Mouse (Mus musculus) CH12F3 (cell line): ENCODE data around the gene Tmem266.

Source experiments
- in situ Hi-C: fragments of 300-500 bp; cut with MboI; formaldehyde crosslinking; loops from 2 replicates; pipeline ENCODE4 v1.14.3; 2020; ENCODE audit warnings: low sequenced_read_pairs

Tmem266 gene

GRCm38 (mm10) chr9:55326515-55327233 lies at the start of gene Tmem266, which contains the start of gene Nrg4:
Tmem266 (plus strand) TSS chr9:55326913.
Nrg4 (minus strand) TSS chr9:55326844.
- in situ Hi-C loops: no loop called here

DNA sequence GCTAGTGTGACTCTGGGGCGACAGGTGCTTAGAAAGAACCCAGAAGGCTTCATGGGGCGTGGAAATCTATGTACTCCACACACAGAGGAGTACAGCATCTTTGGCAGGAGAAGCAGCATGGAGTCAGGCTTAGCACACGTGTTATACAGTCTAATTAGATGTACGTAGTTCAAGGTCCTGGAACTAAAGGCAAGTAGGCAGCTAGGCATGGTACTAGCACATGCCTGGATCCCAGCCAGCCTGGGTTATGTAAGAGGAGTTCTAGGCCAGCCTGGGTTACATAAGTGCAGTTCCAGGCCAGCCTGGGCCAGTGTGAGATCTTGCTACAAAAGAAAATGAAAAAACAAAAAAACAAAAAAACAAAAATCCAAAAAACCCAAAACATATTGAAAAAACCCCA lies 49.2 kb upstream of the Tmem266 start:
- in situ Hi-C loops: no loop called here

DNA sequence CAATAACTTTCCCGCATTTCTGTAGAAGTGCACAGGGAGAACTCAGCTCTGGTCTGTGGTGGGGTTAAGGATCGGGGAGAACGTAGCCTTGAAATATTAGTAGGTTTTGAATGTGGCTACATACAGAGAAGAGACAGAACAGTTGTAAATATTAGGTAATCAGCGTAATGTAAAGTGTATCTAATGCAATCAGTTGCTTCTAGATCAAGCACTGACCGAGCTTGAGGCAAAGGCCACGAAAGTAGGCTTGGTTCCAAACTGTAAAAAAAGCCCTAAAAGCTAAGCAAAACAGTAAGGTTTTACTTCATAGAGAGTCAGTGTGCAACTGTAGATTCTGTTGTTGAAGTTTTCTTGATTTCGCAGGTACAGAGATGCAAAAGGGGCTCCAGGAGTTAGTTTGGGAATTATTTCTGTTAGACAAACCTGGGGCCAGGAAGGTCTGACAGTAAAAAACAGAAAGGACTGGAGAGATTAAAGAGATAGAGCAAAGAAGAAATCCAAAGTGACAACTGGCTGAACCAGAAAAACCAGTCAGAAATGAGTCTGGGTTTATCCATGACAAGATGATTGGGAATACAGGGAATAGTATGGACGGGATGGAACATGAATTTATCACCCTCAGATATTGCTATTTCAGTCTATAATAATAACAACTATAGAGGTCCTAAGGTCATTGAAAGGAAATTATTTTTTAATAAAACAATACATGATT lies 47.4 kb upstream of the Tmem266 start:
- in situ Hi-C loops: no loop called here

DNA sequence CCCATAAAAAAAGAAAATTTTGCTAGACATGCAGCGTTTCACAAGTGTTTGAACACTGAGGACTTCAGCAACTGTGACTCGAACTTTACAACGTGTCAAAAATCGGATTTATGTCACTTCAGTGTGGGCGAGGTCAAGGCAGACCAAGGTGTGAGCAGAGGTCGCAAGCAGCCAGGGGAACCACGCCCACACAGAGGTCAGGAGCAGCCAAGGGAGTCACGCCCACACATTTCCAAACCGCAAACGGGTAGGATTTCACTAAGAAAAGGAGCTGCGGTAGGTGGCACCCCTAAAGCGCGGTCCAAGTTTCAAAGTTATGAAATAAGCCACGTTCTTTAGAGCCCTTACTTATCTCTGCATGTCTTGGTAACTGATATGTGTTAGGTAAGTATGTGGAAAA lies 43.2 kb upstream of the Tmem266 start:
- in situ Hi-C loops: no loop called here

DNA sequence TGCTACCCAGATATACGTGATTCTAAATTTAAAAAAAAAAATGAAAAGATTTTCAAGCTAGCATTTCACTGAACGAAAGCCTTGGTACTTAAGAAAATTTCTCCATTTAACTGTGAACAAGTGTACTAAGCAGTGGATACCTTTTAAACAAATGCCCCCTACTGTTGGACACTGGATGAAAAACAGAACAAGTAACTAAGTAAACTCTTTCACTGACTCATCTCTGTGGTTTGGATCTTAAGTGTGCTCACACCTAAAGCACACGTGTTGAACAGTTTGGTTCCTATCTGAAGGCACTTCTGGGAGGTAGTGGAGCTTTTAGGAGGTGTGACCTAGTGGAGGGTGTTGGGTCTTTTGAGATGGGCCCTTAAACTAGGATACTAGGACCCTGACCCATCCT lies 41.5 kb upstream of the Tmem266 start:
- in situ Hi-C loops: no loop called here

- in situ Hi-C loops: no loop called here
Measured at GRCm38 (mm10) chr9:55289475-55290198, 37.1 kb upstream of the Tmem266 start.

DNA sequence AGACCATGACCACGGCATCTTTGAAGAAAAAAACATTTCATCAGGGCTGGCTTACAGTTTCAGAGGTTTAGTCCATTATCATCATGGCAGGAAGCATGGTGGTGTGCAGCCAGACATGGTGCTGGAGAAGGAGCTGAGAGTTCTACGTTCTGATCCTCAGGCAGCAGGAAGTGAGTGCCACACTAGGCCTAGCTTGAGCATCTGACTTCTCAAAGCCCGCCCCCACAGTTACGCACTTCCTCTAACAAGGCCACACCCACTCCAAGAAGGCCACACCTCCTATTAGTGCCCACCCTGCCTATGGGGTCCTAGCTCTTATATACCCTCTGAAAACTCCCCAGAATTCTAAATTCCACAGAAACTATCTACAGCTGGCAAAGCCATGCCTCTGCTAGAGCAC lies 34.7 kb upstream of the Tmem266 start:
- in situ Hi-C loops: no loop called here

DNA sequence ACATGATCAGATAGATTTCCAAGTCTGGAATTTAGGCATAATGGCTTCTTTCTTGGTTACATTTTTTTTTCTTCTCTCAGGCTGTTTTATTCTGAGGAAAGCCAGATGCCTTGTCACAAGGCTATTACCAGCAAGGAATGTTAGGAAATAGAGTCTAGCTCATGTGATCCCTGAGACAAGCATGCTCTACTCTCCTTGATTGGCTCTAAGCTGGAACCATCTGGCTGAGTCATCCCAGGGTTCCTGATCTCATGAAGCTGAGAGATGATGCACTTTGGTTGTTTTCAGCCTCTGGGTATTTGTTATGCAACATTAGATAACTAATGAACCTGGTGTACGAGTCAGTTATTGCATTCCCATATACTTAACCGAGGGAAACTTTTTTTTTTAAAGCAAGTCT lies 30.5 kb upstream of the Tmem266 start:
- in situ Hi-C loops: no loop called here

DNA sequence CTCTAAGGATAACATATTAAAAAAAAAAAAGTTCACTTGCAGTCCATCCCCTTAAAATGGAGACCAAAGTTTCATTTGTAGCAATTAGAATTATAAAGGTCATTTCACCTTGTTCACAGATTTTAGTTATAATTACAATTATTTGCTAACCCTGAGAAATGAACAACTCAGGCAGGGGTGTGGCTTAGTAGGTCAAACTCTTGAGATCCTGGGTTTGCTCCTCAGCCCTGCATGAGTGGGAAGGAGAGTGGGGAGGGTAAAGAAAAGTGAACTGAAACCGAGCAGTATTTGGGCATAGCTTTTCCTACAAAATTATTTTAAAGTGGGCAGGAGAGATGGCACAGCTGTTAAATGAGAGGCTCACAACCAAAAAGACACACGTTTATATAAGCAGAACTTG lies 19.6 kb upstream of the Tmem266 start:
- in situ Hi-C loops: no loop called here

DNA sequence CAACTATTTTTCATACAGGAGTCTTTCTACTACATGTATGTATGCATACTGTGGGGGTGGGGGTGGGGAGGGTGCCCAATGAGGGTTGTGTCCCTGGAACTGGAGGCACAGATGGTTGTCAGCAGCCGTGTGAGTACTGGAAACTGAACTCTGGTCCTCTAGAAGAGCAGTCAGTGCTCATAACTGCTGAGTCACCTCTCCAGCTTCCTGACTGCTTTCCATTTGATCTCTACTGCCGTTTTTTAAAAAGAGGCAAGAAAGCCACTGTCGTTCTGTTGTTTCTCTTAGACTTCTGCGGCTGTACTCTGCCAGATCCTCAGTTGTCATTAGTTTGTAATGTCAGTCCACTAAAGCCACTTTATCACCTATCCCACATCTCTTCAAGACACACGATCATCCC lies 19.2 kb upstream of the Tmem266 start:
- in situ Hi-C loops: no loop called here

DNA sequence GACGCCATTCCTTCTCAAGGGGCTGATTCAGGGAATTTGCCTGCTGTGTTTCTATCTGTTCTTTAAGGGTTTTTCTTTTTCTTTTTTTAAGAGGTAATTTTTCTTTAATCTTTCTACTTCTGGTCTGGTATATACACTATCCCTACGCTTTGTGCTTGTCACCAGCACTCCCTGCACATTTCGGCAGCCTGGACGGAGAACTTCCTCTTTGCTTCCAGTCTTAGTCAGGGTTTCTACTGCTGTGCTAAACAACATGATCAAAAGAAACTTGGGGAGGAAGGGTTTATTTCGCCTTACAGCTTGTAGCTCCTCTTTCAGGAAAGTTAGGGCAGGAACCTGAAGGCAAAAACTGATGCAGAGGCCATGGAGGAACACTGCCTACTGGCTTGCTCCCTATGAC lies 18.3 kb upstream of the Tmem266 start:
- in situ Hi-C loops: no loop called here

GRCm38 (mm10) chr9:55311560-55311959 lies 15.2 kb upstream of the Tmem266 start:
- in situ Hi-C loops: no loop called here

DNA sequence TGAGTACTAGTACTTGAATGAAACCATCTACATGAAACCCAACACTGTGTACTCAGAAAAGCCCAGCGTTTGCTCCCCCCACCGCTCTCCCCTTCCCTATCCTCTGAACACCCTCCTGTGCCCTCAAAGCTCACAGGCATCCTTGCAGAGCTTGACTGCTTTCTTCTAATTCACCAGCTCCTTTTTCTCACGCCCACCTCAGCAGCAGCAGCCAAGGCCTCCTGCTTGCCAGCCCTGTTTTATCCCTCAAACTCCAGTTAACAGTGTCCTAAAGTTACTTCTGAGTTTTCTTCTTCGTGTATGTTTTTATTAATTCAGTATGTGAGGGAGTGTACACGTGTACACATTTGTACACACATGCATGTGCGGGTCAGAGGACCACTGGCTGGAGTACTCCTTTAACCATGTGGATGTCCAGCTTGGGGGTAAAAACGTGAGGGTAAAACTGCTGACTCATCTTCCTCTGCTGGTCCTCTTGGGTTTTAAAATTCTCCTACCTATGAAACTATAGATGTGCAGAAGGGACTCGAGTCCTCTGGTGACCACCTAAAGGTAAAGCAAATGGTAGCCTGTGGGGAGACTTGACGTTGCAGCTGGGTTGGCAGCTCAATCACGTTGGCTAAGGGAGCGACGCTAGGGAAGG lies 13.0 kb upstream of the Tmem266 start:
- in situ Hi-C loops: no loop called here

DNA sequence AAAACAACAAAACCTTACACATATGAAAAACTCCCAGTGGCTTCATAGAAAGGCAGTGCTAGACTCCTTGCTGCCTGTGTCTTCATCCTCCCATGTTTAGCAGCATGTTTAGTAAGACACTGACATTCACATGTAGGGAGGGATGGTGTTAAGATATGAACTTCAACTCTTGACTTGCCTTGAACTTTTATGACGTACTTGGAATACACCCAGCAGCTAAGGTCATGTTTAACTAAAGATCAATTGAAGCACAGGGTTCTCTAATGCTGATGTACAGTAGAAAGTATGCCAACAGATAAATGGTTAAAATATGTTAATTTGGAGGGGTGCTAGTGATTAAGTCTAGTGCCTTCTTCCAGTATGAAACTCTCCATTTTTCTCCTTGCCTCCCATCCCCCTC lies 4.1 kb upstream of the Tmem266 start:
- in situ Hi-C loops: no loop called here

DNA sequence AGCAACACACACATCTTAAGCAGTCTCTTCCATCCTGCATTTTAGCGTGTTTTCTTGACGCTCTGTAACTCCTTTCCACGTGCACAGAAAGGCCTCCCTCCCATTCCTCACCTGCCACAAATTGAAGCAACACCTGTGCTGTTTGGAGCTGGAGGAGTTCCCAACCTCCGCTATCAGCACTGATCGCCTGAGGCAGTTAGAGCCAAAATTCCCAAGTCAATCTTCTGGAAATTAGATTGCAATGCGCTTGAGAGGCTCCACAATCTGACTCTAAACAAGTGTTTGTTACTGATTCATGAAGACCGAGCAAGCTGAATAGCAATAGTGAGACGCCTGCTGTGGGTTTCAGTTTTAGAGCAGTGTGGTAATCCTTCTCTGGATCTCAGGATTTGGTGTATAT lies 2.6 kb upstream of the Tmem266 start:
- in situ Hi-C loops: no loop called here

DNA sequence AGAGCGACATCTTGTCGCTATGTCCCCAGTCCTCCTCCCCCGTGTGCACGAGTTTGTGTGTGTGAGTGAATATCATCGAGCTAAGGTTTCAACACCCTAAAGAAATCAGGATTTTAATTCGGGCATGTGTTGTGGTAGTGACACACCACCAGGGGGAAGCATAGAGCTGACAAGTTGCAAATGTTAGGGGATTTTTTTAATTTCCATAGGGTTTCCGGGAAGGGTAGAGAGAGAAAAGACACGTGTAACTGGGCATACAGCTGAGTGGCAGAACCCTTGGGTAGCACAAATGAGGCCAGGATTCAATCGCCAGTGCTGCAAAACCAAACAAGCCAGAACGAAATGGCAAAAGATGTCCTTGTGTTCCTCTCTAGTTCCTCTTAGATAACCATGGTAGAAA lies 2.2 kb upstream of the Tmem266 start:
- in situ Hi-C loops: no loop called here

DNA sequence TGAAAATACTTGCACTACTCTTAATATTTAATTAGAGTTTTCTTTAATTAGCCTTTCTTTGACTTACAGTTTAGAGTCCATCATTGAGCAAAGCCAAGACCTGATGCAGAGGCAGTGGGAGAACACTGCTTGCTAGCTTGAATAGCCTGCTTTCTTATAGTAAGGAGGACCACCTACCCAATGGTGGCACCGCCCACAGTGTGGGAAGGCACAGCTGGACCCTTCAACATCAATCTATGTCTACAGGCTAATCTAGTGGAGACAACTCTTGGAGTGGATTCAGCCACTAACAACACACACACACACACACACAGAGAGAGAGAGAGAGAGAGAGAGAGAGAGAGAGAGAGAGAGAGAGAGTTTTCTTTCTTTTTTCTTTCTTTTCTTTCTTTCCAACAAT lies 1.7 kb upstream of the Tmem266 start:
- in situ Hi-C loops: no loop called here

- in situ Hi-C loops: no loop called here
Measured at GRCm38 (mm10) chr9:55325564-55326514, 874 bp upstream of the Tmem266 start.

DNA sequence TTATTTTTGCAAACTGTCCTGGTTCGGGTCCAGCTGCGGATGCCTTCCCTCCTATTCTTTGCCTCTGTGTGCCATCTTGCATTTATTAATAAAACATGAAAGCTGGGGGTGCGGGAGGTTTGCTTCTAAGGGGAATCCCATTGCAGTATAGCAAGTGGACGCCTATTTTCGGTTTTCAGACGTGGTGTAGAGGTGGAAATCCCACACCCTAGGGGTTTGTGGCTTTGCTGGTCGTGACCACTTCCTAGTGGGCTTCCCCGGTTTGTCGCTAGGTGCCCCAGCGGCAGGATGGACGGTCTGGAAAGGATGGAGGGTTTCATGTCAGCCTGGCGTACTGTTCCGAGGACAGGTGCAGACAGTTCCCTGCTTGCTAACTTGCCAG lies 512 bp downstream of the Tmem266 start:
- in situ Hi-C loops: no loop called here

- in situ Hi-C loops: no loop called here
Measured at GRCm38 (mm10) chr9:55328151-55328918, 1.6 kb downstream of the Tmem266 start.
